Mouse (Mus musculus) G1E (cell line): ENCODE data around the gene Pth1r. TPM values are rescaled to one million over a fixed set of nuclear protein-coding genes. Genes with fewer than 3 reads are reported as not detected.

Source experiments
- ATAC-seq: 2 replicates; pipeline ENCODE4 v1.8.0; 2016; ENCODE audit warnings: mild to moderate bottlenecking; ENCODE audit not compliant: insufficient number of reproducible peaks, poor library complexity, low FRiP score, severe bottlenecking; ENCODE audit errors: extremely low read depth
- DNase-seq: peaks from one replicate; pipeline ENCODE4 v3.0.0; 2012; ENCODE audit warnings: low spot score
- H3K27me3 ChIP-seq: 2 replicates; pipeline ENCODE4 v1.6.1; 2012; ENCODE audit warnings: mild to moderate bottlenecking, low read length, inconsistent platforms; ENCODE audit not compliant: insufficient read depth
- H3K36me3 ChIP-seq: replicated peaks from 2 replicates; pipeline ENCODE3; 2012; ENCODE audit warnings: mild to moderate bottlenecking, inconsistent platforms
- H3K4me1 ChIP-seq: 2 replicates; pipeline ENCODE4 v1.6.1; 2012; ENCODE audit warnings: low read depth, low read length, inconsistent platforms, mixed read lengths; ENCODE audit not compliant: insufficient read depth
- H3K4me3 ChIP-seq: 2 replicates; pipeline ENCODE4 v1.5.1; 2012; ENCODE audit warnings: low read depth, mild to moderate bottlenecking, inconsistent platforms, low read length, moderate library complexity, mixed read lengths
- H3K9me3 ChIP-seq: replicated peaks from 2 replicates; pipeline ENCODE4 v1.6.1; 2012; ENCODE audit warnings: inconsistent platforms
- CTCF ChIP-seq: IDR thresholded peaks from 2 replicates; pipeline ENCODE4 v1.5.1; 2012; ENCODE audit warnings: low read depth, low read length, inconsistent platforms, mixed read lengths
- GATA1 ChIP-seq: IDR thresholded peaks from 2 replicates; pipeline ENCODE4 v1.6.1; 2012; ENCODE audit warnings: borderline replicate concordance, low read length, inconsistent platforms, mixed read lengths
- GATA2 ChIP-seq: IDR thresholded peaks from 2 replicates; pipeline ENCODE4 v1.6.1; 2012; ENCODE audit warnings: low read depth, low read length, inconsistent platforms, borderline replicate concordance
- POLR2AphosphoS5 ChIP-seq: IDR thresholded peaks from 2 replicates; pipeline ENCODE4 v1.6.1; 2012; ENCODE audit warnings: low read depth, low read length, inconsistent platforms; ENCODE audit not compliant: insufficient replicate concordance
- TAL1 ChIP-seq: conservative IDR thresholded peaks from 2 replicates; pipeline ENCODE4 v1.6.1; 2012; ENCODE audit warnings: low read depth, low read length, inconsistent platforms, mixed read lengths
- polyA plus RNA-seq: library from polyadenylated mRNA; stranded (reverse); fragments of >175 nt; gene quantifications from 2 replicates; pipeline ENCODE4 v1.2.3, GENCODE M21; 2012
- total RNA-seq, 2 experiments: library from RNA; stranded (forward) in 1 of 2; stranded (reverse) in 1 of 2; fragments of 200-1000 nt in 1 of 2; fragments of >200 nt in 1 of 2; fragmentation: Nextera tagmentation in 1 of 2; gene quantifications; 2 replicates each; pipeline ENCODE4 v1.2.3; 2014 to 2017

The Pth1r gene
- total and polyA plus RNA-seq, 3 experiments, result 0.03 TPM; not detected in 2

DNA sequence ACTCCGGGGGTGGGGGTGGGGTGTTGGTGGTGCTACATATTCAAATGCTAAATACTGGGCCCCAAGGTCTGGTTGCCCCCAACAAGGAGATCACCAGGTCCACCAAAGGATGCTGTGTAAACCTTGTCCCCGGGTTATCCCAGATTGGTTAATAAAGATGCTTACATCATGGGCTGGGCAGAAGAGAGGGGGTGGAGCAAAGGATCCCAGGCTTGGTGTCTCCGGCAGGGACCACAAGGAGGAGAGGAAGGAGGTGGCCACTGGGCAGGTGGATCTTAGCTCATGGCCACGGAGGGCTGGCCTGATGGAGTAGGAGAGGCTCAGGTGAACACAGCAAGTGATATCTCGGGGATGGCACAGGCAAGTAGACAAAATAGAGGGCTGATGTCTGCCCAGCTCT, 68.1 kb downstream of the Pth1r start:
- DNase-seq (no peak), ATAC-seq (no peak)
- H3K36me3 ChIP-seq, result peaks cover 74% of the 10 kb centered on the region
- H3K9me3 ChIP-seq, result no peaks in the 10 kb centered on the region
- peaks cover 76% of the 10 kb centered on the region for H3K4me1 ChIP-seq
- H3K4me3 ChIP-seq, result no peak overlapping the region
- no peaks in the 10 kb centered on the region for H3K27me3 ChIP-seq
- TF ChIP-seq GATA2 (no peak), TAL1 (no peak), POLR2AphosphoS5 (no peak), CTCF (no peak), GATA1 (no peak)

DNA sequence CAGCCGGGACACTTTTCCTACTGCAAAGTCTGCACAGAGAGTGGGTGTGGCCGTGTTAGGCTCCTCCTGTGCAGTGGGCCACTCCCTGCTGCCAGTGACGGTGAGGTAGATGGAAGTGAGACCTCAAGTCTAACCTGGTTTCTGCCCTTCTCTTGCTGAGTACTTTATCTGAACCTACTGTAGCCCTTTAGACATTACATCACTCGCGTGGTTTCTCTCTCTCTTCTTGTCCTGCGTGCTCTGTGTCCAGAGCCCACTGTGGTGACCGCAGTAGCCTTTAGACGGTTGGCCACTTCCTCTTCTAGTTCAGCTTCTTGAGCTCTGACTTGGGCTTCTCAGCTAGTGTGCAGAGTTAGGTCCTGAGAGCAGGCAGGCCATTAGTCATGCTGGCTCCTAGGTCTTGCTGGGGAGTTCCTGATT, 70.4 kb downstream of the Pth1r start:
- TF ChIP-seq TAL1 (no peak), POLR2AphosphoS5 (no peak), CTCF (no peak), GATA1 (no peak), GATA2 (no peak)
- Histone ChIP-seq H3K27me3 (no peaks in the 10 kb centered on the region), H3K4me1 (peaks cover 75% of the 10 kb centered on the region), H3K9me3 (no peaks in the 10 kb centered on the region), H3K36me3 (peaks cover 79% of the 10 kb centered on the region), H3K4me3 (no peak overlapping the region)
- ATAC-seq (peak; percentile 65), DNase-seq (peak; percentile 39)

DNA sequence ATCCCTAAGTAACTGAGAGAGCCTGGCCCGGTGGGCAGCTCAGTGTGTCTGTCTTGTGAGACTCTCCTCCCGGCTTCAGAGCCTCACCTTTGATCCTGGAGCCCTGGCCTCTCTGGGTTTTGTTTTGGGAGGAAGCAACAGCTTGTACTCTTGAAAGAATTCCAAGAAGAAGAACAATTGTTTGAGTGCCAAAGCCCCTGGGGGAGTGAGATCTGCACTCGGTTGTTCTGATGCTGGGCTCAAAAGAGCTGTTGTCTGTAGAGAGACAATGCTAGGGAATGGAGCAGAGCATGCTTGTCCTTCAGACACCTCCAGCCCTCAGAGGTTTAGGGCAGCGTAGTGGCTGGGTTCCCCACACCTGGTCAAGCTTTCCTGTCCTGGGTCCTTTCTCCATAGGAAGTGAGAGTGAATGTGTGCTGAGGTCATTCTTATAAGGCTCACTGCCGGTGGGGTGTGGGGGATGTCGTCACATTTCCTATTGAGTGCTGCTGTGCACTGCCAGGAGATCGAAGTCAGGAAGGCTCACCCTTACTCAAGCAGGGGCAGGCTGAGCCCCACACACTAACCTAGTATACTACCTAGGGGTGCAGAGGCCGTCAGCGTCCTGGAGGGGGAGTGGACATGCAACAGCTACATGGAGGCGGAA, 73.7 kb downstream of the Pth1r start:
- no peak for DNase-seq
- H3K36me3 ChIP-seq, result peaks cover 74% of the 10 kb centered on the region
- TF ChIP-seq TAL1 (no peak), CTCF (no peak), POLR2AphosphoS5 (no peak), GATA2 (no peak), GATA1 (no peak)
- H3K4me1 ChIP-seq, result peaks cover 89% of the 10 kb centered on the region
- no peaks in the 10 kb centered on the region for H3K9me3 ChIP-seq
- no peak for ATAC-seq
- no peak overlapping the region for H3K4me3 ChIP-seq
- no peaks in the 10 kb centered on the region for H3K27me3 ChIP-seq

DNA sequence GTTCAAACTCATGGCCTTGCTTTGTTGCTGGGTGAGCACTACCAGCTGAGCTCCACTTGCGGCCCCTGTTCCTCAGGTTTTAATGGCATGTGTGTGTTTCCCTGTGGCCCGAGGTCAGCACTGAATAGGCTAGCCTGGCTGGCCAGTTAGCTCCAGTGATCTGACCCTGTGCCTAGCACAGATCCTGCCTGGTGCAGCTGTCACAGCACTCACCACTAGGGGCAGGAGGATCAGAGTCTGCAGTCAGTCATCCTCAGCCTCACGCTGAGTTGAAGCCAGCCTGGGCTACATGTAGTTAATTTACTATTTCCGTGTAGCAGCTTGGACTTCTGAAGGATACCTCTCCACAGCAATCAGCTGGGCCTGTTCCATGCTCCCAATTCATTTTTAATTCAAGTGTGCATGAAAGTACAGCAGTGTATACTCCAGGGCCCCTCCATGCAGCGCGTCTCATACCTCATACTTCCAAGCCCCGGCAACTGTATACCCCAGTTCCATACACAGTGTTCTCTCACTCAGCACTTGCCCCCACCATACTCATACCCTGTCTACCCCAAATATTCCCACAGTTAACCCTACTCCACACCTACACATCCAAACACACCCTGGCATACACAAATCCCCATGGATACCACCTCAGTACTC, 74.4 kb downstream of the Pth1r start:
- no peaks in the 10 kb centered on the region for H3K9me3 ChIP-seq
- H3K36me3 ChIP-seq, result peaks cover 72% of the 10 kb centered on the region
- H3K4me3 ChIP-seq, result no peak overlapping the region
- ATAC-seq (no peak), DNase-seq (no peak)
- no peaks in the 10 kb centered on the region for H3K27me3 ChIP-seq
- TF ChIP-seq CTCF (peak; percentile 49), POLR2AphosphoS5 (no peak)
- H3K4me1 ChIP-seq, result peaks cover 92% of the 10 kb centered on the region

Other genes with a start within 250 kb of the Pth1r start
- gene Setd2, start 214.5 kb downstream of the Pth1r start, total RNA-seq (2014; fragmentation: Nextera tagmentation), result 220 and 221 TPM in 2 replicates
- gene Setd2, start 214.5 kb downstream of the Pth1r start, total RNA-seq (2017), result 154 and 162 TPM in 2 replicates
- 9.4 and 20.1 TPM in 2 replicates for gene Setd2, start 214.5 kb downstream of the Pth1r start, polyA plus RNA-seq
- 1.3 TPM in 1 of 2 replicates, not detected in the other for gene Nradd, start 122.7 kb downstream of the Pth1r start, total RNA-seq (2014; fragmentation: Nextera tagmentation)
- 5.8 and 7.3 TPM in 2 replicates for gene Nradd, start 122.7 kb downstream of the Pth1r start, total RNA-seq (2017)
- 1.8 and 2.2 TPM in 2 replicates for gene Nradd, start 122.7 kb downstream of the Pth1r start, polyA plus RNA-seq
- gene Nbeal2, start 93.0 kb downstream of the Pth1r start, total RNA-seq (2014; fragmentation: Nextera tagmentation), result 26.1 and 37.4 TPM in 2 replicates
- gene Nbeal2, start 93.0 kb downstream of the Pth1r start, total RNA-seq (2017), result 28.1 and 32.5 TPM in 2 replicates
- gene Nbeal2, start 93.0 kb downstream of the Pth1r start, polyA plus RNA-seq, result 56.7 and 64.7 TPM in 2 replicates
- 36.2 TPM in 2 replicates for gene Ccdc12, start 90.6 kb downstream of the Pth1r start, total RNA-seq (2014; fragmentation: Nextera tagmentation)
- 202 and 222 TPM in 2 replicates for gene Ccdc12, start 90.6 kb downstream of the Pth1r start, total RNA-seq (2017)
- 331 and 365 TPM in 2 replicates for gene Ccdc12, start 90.6 kb downstream of the Pth1r start, polyA plus RNA-seq
- not detected in 2 replicates for gene Myl3, start 5.3 kb downstream of the Pth1r start, total RNA-seq (2014; fragmentation: Nextera tagmentation)
- 0.12 TPM in 1 of 2 replicates, not detected in the other for gene Myl3, start 5.3 kb downstream of the Pth1r start, total RNA-seq (2017)
- gene Myl3, start 5.3 kb downstream of the Pth1r start, polyA plus RNA-seq, result not detected in 2 replicates
- gene Prss42, start 51.0 kb upstream of the Pth1r start, total RNA-seq (2014; fragmentation: Nextera tagmentation), result 0.44 and 2.3 TPM in 2 replicates
- 0.44 and 0.58 TPM in 2 replicates for gene Prss42, start 51.0 kb upstream of the Pth1r start, total RNA-seq (2017)
- 0.53 and 0.79 TPM in 2 replicates for gene Prss42, start 51.0 kb upstream of the Pth1r start, polyA plus RNA-seq
- not detected in 2 replicates for gene Prss44, start 66.8 kb upstream of the Pth1r start, total RNA-seq (2014; fragmentation: Nextera tagmentation)
- 0.12 and 0.27 TPM in 2 replicates for gene Prss44, start 66.8 kb upstream of the Pth1r start, total RNA-seq (2017)
- not detected in 2 replicates for gene Prss44, start 66.8 kb upstream of the Pth1r start, polyA plus RNA-seq
- gene Prss43, start 79.5 kb upstream of the Pth1r start, total RNA-seq (2014; fragmentation: Nextera tagmentation), result not detected in 2 replicates
- 0.05 TPM in 1 of 2 replicates, not detected in the other for gene Prss43, start 79.5 kb upstream of the Pth1r start, total RNA-seq (2017)
- not detected in 2 replicates for gene Prss43, start 79.5 kb upstream of the Pth1r start, polyA plus RNA-seq
- gene Prss45, start 87.4 kb upstream of the Pth1r start, total RNA-seq (2014; fragmentation: Nextera tagmentation), result not detected in 2 replicates
- gene Prss45, start 87.4 kb upstream of the Pth1r start, total RNA-seq (2017), result 0.11 TPM in 1 of 2 replicates, not detected in the other
- gene Prss45, start 87.4 kb upstream of the Pth1r start, polyA plus RNA-seq, result not detected in 2 replicates
- gene Prss46, start 97.4 kb upstream of the Pth1r start, total RNA-seq (2014; fragmentation: Nextera tagmentation), result not detected in 2 replicates
- not detected in 2 replicates for gene Prss46, start 97.4 kb upstream of the Pth1r start, total RNA-seq (2017)
- not detected in 2 replicates for gene Prss46, start 97.4 kb upstream of the Pth1r start, polyA plus RNA-seq
- gene Prss50, start 110.8 kb upstream of the Pth1r start, total RNA-seq (2014; fragmentation: Nextera tagmentation), result not detected in 2 replicates
- gene Prss50, start 110.8 kb upstream of the Pth1r start, total RNA-seq (2017), result not detected in 2 replicates
- not detected in 2 replicates for gene Prss50, start 110.8 kb upstream of the Pth1r start, polyA plus RNA-seq
- gene Als2cl, start 132.7 kb upstream of the Pth1r start, total RNA-seq (2014; fragmentation: Nextera tagmentation), result not detected in 2 replicates
- not detected in 2 replicates for gene Als2cl, start 132.7 kb upstream of the Pth1r start, total RNA-seq (2017)
- not detected in 2 replicates for gene Als2cl, start 132.7 kb upstream of the Pth1r start, polyA plus RNA-seq
- gene Tmie, start 133.0 kb upstream of the Pth1r start, total RNA-seq (2014; fragmentation: Nextera tagmentation), result not detected in 2 replicates
- gene Tmie, start 133.0 kb upstream of the Pth1r start, total RNA-seq (2017), result 0.11 TPM in 1 of 2 replicates, not detected in the other
- gene Tmie, start 133.0 kb upstream of the Pth1r start, polyA plus RNA-seq, result not detected in 2 replicates
- gene Fam240a, start 169.7 kb upstream of the Pth1r start, total RNA-seq (2014; fragmentation: Nextera tagmentation), result not detected in 2 replicates
- not detected in 2 replicates for gene Fam240a, start 169.7 kb upstream of the Pth1r start, total RNA-seq (2017)
- gene Fam240a, start 169.7 kb upstream of the Pth1r start, polyA plus RNA-seq, result not detected in 2 replicates
- gene Tdgf1, start 199.0 kb upstream of the Pth1r start, total RNA-seq (2014; fragmentation: Nextera tagmentation), result not detected in 2 replicates
- 0.60 TPM in 1 of 2 replicates, not detected in the other for gene Tdgf1, start 199.0 kb upstream of the Pth1r start, total RNA-seq (2017)
- gene Tdgf1, start 199.0 kb upstream of the Pth1r start, polyA plus RNA-seq, result not detected in 2 replicates
- gene Lrrc2, start 204.4 kb upstream of the Pth1r start, total RNA-seq (2014; fragmentation: Nextera tagmentation), result not detected in 2 replicates
- gene Lrrc2, start 204.4 kb upstream of the Pth1r start, total RNA-seq (2017), result 0.06 and 0.16 TPM in 2 replicates
- not detected in 2 replicates for gene Lrrc2, start 204.4 kb upstream of the Pth1r start, polyA plus RNA-seq
- gene Rtp3, start 243.4 kb upstream of the Pth1r start, total RNA-seq (2014; fragmentation: Nextera tagmentation), result not detected in 2 replicates
- 0.16 TPM in 1 of 2 replicates, not detected in the other for gene Rtp3, start 243.4 kb upstream of the Pth1r start, total RNA-seq (2017)
- not detected in 2 replicates for gene Rtp3, start 243.4 kb upstream of the Pth1r start, polyA plus RNA-seq